Mouse (Mus musculus): ENCODE data around the gene Tbc1d30.

Gene Tbc1d30

GRCm38 (mm10) chr10:121268771-121269170 is 82.3 kb downstream of the Tbc1d30 start:
- no peak for DNase-seq (ENCODE audit: low read depth, low spot score)

GRCm38 (mm10) chr10:121264204-121264575 is 86.9 kb downstream of the Tbc1d30 start:
- no peak for DNase-seq (ENCODE audit: low read depth, low spot score)

GRCm38 (mm10) chr10:121263520-121264203 is 87.4 kb downstream of the Tbc1d30 start:
- no peak for DNase-seq (ENCODE audit: low read depth, low spot score)

GRCm38 (mm10) chr10:121262206-121262605 is 88.9 kb downstream of the Tbc1d30 start:
- DNase-seq (ENCODE audit: low read depth, low spot score) = no peak

- DNase-seq (ENCODE audit: low read depth, low spot score) = no peak
Observed at GRCm38 (mm10) chr10:121261036-121261592, 90.0 kb downstream of the Tbc1d30 start.

GRCm38 (mm10) chr10:121256115-121256825 is 94.8 kb downstream of the Tbc1d30 start:
- DNase-seq (ENCODE audit: low read depth, low spot score) = peak; percentile 22

- no peak for DNase-seq (ENCODE audit: low read depth, low spot score)
Observed at GRCm38 (mm10) chr10:121255465-121255864, 95.6 kb downstream of the Tbc1d30 start.

GRCm38 (mm10) chr10:121254343-121254742 is 96.7 kb downstream of the Tbc1d30 start:
- DNase-seq (ENCODE audit: low read depth, low spot score) = no peak

GRCm38 (mm10) chr10:121252781-121253180 is 98.3 kb downstream of the Tbc1d30 start:
- no peak for DNase-seq (ENCODE audit: low read depth, low spot score)

- DNase-seq (ENCODE audit: low read depth, low spot score) = no peak
Observed at GRCm38 (mm10) chr10:121251191-121251590, 99.9 kb downstream of the Tbc1d30 start.

- DNase-seq (ENCODE audit: low read depth, low spot score) = no peak
Observed at GRCm38 (mm10) chr10:121249820-121250219, 101.3 kb downstream of the Tbc1d30 start.

- DNase-seq (ENCODE audit: low read depth, low spot score) = no peak
Observed at GRCm38 (mm10) chr10:121247545-121247944, 103.5 kb downstream of the Tbc1d30 start.

GRCm38 (mm10) chr10:121246971-121247370 is 104.1 kb downstream of the Tbc1d30 start:
- no peak for DNase-seq (ENCODE audit: low read depth, low spot score)

- no peak for DNase-seq (ENCODE audit: low read depth, low spot score)
Observed at GRCm38 (mm10) chr10:121243373-121244207, 107.5 kb downstream of the Tbc1d30 start.

GRCm38 (mm10) chr10:121242596-121242995 is 108.5 kb downstream of the Tbc1d30 start:
- DNase-seq (ENCODE audit: low read depth, low spot score) = no peak

- DNase-seq (ENCODE audit: low read depth, low spot score) = no peak
Observed at GRCm38 (mm10) chr10:121239065-121239464, 112.0 kb downstream of the Tbc1d30 start.

GRCm38 (mm10) chr10:121238551-121238950 is 112.5 kb downstream of the Tbc1d30 start:
- DNase-seq (ENCODE audit: low read depth, low spot score) = no peak

GRCm38 (mm10) chr10:121237377-121237776 is 113.7 kb downstream of the Tbc1d30 start:
- no peak for DNase-seq (ENCODE audit: low read depth, low spot score)

- no peak for DNase-seq (ENCODE audit: low read depth, low spot score)
Observed at GRCm38 (mm10) chr10:121235167-121235824, 115.8 kb downstream of the Tbc1d30 start.

GRCm38 (mm10) chr10:121234476-121234875 is 116.6 kb downstream of the Tbc1d30 start:
- no peak for DNase-seq (ENCODE audit: low read depth, low spot score)

GRCm38 (mm10) chr10:121228422-121228953 is 122.6 kb downstream of the Tbc1d30 start:
- DNase-seq (ENCODE audit: low read depth, low spot score) = no peak
